Mouse (Mus musculus) granulocyte monocyte progenitor cell, adult 5-6 weeks (primary cell): Measurements from ENCODE around the gene Tmem141. TPM values are rescaled to one million over a fixed set of nuclear protein-coding genes. Genes with fewer than 3 reads are reported as not detected.
A peak's percentile ranks its signal among the peaks of the same experiment; 100 is the strongest.

Source experiments
- ATAC-seq: replicated peaks from 2 replicates; pipeline ENCODE4 v1.8.0; 2016; ENCODE audit warnings: mild to moderate bottlenecking, moderate TSS enrichment, inconsistent platforms; ENCODE audit not compliant: poor library complexity, severe bottlenecking
- total RNA-seq, 2 experiments: library from RNA; stranded (forward) in 1 of 2; stranded (reverse) in 1 of 2; fragments of 200-712, 200-1000 nt in 1 of 2; fragments of >200 nt in 1 of 2; fragmentation: Nextera tagmentation in 1 of 2; gene quantifications; 2 replicates each; pipeline ENCODE4 v1.2.3; 2014 to 2017

The Tmem141 gene
- total RNA-seq, 2 experiments from 2014 or later, result 11.4 to 31.5 TPM

- no peak for ATAC-seq
These were observed 42.7 kb downstream of the Tmem141 start for GRCm38 (mm10) chr2:25578796-25579736.

GRCm38 (mm10) chr2:25577951-25578795, 43.6 kb downstream of the Tmem141 start:
- ATAC-seq, result no peak

GRCm38 (mm10) chr2:25576965-25577891, 44.6 kb downstream of the Tmem141 start:
- no peak for ATAC-seq

GRCm38 (mm10) chr2:25576028-25576850, 45.6 kb downstream of the Tmem141 start:
- no peak for ATAC-seq

- peak; percentile 43 for ATAC-seq
These were observed 46.3 kb downstream of the Tmem141 start for GRCm38 (mm10) chr2:25575432-25576027.

GRCm38 (mm10) chr2:25574579-25575431, 47.0 kb downstream of the Tmem141 start, which contains the start of the genes Mamdc4 and Phpt1:
Mamdc4 (minus strand) TSS chr2:25574845.
Phpt1 (minus strand) TSS chr2:25575224.
- ATAC-seq, result peak; percentile 80

- no peak for ATAC-seq
These were observed 47.7 kb downstream of the Tmem141 start for GRCm38 (mm10) chr2:25574136-25574535.

GRCm38 (mm10) chr2:25573068-25573467, 48.7 kb downstream of the Tmem141 start:
- ATAC-seq, result no peak

- no peak for ATAC-seq
These were observed 50.6 kb downstream of the Tmem141 start for GRCm38 (mm10) chr2:25571221-25571620.

Other genes with a start within 250 kb of the Tmem141 start
Only the 30 nearest of the 33 such genes appear.
- not detected in 2 replicates for gene Npdc1, start 222.7 kb downstream of the Tmem141 start, total RNA-seq (2014; fragmentation: Nextera tagmentation)
- gene Npdc1, start 222.7 kb downstream of the Tmem141 start, total RNA-seq (2017), result not detected in 2 replicates
- gene Fut7, start 198.7 kb downstream of the Tmem141 start, total RNA-seq (2014; fragmentation: Nextera tagmentation), result 34.5 and 38.8 TPM in 2 replicates
- gene Fut7, start 198.7 kb downstream of the Tmem141 start, total RNA-seq (2017), result 24.8 and 27.3 TPM in 2 replicates
- 54.8 and 56.4 TPM in 2 replicates for gene Abca2, start 193.3 kb downstream of the Tmem141 start, total RNA-seq (2014; fragmentation: Nextera tagmentation)
- gene Abca2, start 193.3 kb downstream of the Tmem141 start, total RNA-seq (2017), result 21.0 and 23.1 TPM in 2 replicates
- not detected in 2 replicates for gene Clic3, start 165.2 kb downstream of the Tmem141 start, total RNA-seq (2014; fragmentation: Nextera tagmentation)
- gene Clic3, start 165.2 kb downstream of the Tmem141 start, total RNA-seq (2017), result 1.4 TPM in 1 of 2 replicates, not detected in the other
- 29.1 and 39.4 TPM in 2 replicates for gene Paxx, start 160.9 kb downstream of the Tmem141 start, total RNA-seq (2014; fragmentation: Nextera tagmentation)
- 20.2 and 32.5 TPM in 2 replicates for gene Paxx, start 160.9 kb downstream of the Tmem141 start, total RNA-seq (2017)
- gene Ptgds, start 152.0 kb downstream of the Tmem141 start, total RNA-seq (2014; fragmentation: Nextera tagmentation), result 3.5 and 4.2 TPM in 2 replicates
- 0.93 TPM in 1 of 2 replicates, not detected in the other for gene Ptgds, start 152.0 kb downstream of the Tmem141 start, total RNA-seq (2017)
- not detected in 2 replicates for gene Lcn12, start 128.1 kb downstream of the Tmem141 start, total RNA-seq (2014; fragmentation: Nextera tagmentation)
- not detected in 2 replicates for gene Lcn12, start 128.1 kb downstream of the Tmem141 start, total RNA-seq (2017)
- gene Fbxw5, start 121.3 kb downstream of the Tmem141 start, total RNA-seq (2014; fragmentation: Nextera tagmentation), result 30.4 and 55.0 TPM in 2 replicates
- 23.9 and 31.4 TPM in 2 replicates for gene Fbxw5, start 121.3 kb downstream of the Tmem141 start, total RNA-seq (2017)
- gene C8g, start 120.3 kb downstream of the Tmem141 start, total RNA-seq (2014; fragmentation: Nextera tagmentation), result 6.0 TPM in 1 of 2 replicates, not detected in the other
- gene C8g, start 120.3 kb downstream of the Tmem141 start, total RNA-seq (2017), result 1.5 and 1.6 TPM in 2 replicates
- gene Traf2, start 75.1 kb downstream of the Tmem141 start, total RNA-seq (2014; fragmentation: Nextera tagmentation), result 17.3 and 18.2 TPM in 2 replicates
- 13.9 and 15.9 TPM in 2 replicates for gene Traf2, start 75.1 kb downstream of the Tmem141 start, total RNA-seq (2017)
- 134 and 171 TPM in 2 replicates for gene Edf1, start 64.2 kb downstream of the Tmem141 start, total RNA-seq (2014; fragmentation: Nextera tagmentation)
- 96.1 and 107 TPM in 2 replicates for gene Edf1, start 64.2 kb downstream of the Tmem141 start, total RNA-seq (2017)
- gene Mamdc4, start 47.2 kb downstream of the Tmem141 start, total RNA-seq (2014; fragmentation: Nextera tagmentation), result 1.5 and 3.4 TPM in 2 replicates
- gene Mamdc4, start 47.2 kb downstream of the Tmem141 start, total RNA-seq (2017), result 1.2 and 66.7 TPM in 2 replicates
- gene Phpt1, start 46.8 kb downstream of the Tmem141 start, total RNA-seq (2014; fragmentation: Nextera tagmentation), result 62.5 and 89.4 TPM in 2 replicates
- 5.9 and 46.2 TPM in 2 replicates for gene Phpt1, start 46.8 kb downstream of the Tmem141 start, total RNA-seq (2017)
- gene Ajm1, start 40.2 kb downstream of the Tmem141 start, total RNA-seq (2014; fragmentation: Nextera tagmentation), result not detected in 2 replicates
- 0.39 TPM in 1 of 2 replicates, not detected in the other for gene Ajm1, start 40.2 kb downstream of the Tmem141 start, total RNA-seq (2017)
- gene Rabl6, start 13.5 kb downstream of the Tmem141 start, total RNA-seq (2014; fragmentation: Nextera tagmentation), result 63.1 and 75.4 TPM in 2 replicates
- 61.3 and 71.0 TPM in 2 replicates for gene Rabl6, start 13.5 kb downstream of the Tmem141 start, total RNA-seq (2017)
- gene Ccdc183, start 4.3 kb downstream of the Tmem141 start, total RNA-seq (2014; fragmentation: Nextera tagmentation), result not detected in 2 replicates
- gene Ccdc183, start 4.3 kb downstream of the Tmem141 start, total RNA-seq (2017), result not detected in 2 replicates
- not detected in 2 replicates for gene Fcna, start 6.0 kb upstream of the Tmem141 start, total RNA-seq (2014; fragmentation: Nextera tagmentation)
- 2.0 TPM in 1 of 2 replicates, not detected in the other for gene Fcna, start 6.0 kb upstream of the Tmem141 start, total RNA-seq (2017)
- not detected in 2 replicates for gene Lcn8, start 31.1 kb upstream of the Tmem141 start, total RNA-seq (2014; fragmentation: Nextera tagmentation)
- gene Lcn8, start 31.1 kb upstream of the Tmem141 start, total RNA-seq (2017), result not detected in 2 replicates
- gene Lcn5, start 35.9 kb upstream of the Tmem141 start, total RNA-seq (2014; fragmentation: Nextera tagmentation), result not detected in 2 replicates
- gene Lcn5, start 35.9 kb upstream of the Tmem141 start, total RNA-seq (2017), result not detected in 2 replicates
- not detected in 2 replicates for gene Lcn6, start 54.8 kb upstream of the Tmem141 start, total RNA-seq (2014; fragmentation: Nextera tagmentation)
- gene Lcn6, start 54.8 kb upstream of the Tmem141 start, total RNA-seq (2017), result not detected in 2 replicates
- gene Lcn10, start 60.7 kb upstream of the Tmem141 start, total RNA-seq (2014; fragmentation: Nextera tagmentation), result not detected in 2 replicates
- gene Lcn10, start 60.7 kb upstream of the Tmem141 start, total RNA-seq (2017), result not detected in 2 replicates
- not detected in 2 replicates for gene Obp2a, start 78.0 kb upstream of the Tmem141 start, total RNA-seq (2014; fragmentation: Nextera tagmentation)
- gene Obp2a, start 78.0 kb upstream of the Tmem141 start, total RNA-seq (2017), result not detected in 2 replicates
- gene Bmyc, start 84.7 kb upstream of the Tmem141 start, total RNA-seq (2014; fragmentation: Nextera tagmentation), result 12.2 and 20.9 TPM in 2 replicates
- gene Bmyc, start 84.7 kb upstream of the Tmem141 start, total RNA-seq (2017), result 4.9 and 9.2 TPM in 2 replicates
- not detected in 2 replicates for gene Obp2b, start 115.0 kb upstream of the Tmem141 start, total RNA-seq (2014; fragmentation: Nextera tagmentation)
- not detected in 2 replicates for gene Obp2b, start 115.0 kb upstream of the Tmem141 start, total RNA-seq (2017)
- gene Lcn3, start 143.6 kb upstream of the Tmem141 start, total RNA-seq (2014; fragmentation: Nextera tagmentation), result not detected in 2 replicates
- gene Lcn3, start 143.6 kb upstream of the Tmem141 start, total RNA-seq (2017), result not detected in 2 replicates
- gene Lcn11, start 155.0 kb upstream of the Tmem141 start, total RNA-seq (2014; fragmentation: Nextera tagmentation), result not detected in 2 replicates
- not detected in 2 replicates for gene Lcn11, start 155.0 kb upstream of the Tmem141 start, total RNA-seq (2017)
- not detected in 2 replicates for gene Gm13539, start 160.3 kb upstream of the Tmem141 start, total RNA-seq (2014; fragmentation: Nextera tagmentation)
- not detected in 2 replicates for gene Gm13539, start 160.3 kb upstream of the Tmem141 start, total RNA-seq (2017)
- gene Glt6d1, start 193.8 kb upstream of the Tmem141 start, total RNA-seq (2014; fragmentation: Nextera tagmentation), result not detected in 2 replicates
- gene Glt6d1, start 193.8 kb upstream of the Tmem141 start, total RNA-seq (2017), result not detected in 2 replicates
- gene Lcn9, start 201.1 kb upstream of the Tmem141 start, total RNA-seq (2014; fragmentation: Nextera tagmentation), result not detected in 2 replicates
- gene Lcn9, start 201.1 kb upstream of the Tmem141 start, total RNA-seq (2017), result not detected in 2 replicates
- gene Sohlh1, start 225.2 kb upstream of the Tmem141 start, total RNA-seq (2014; fragmentation: Nextera tagmentation), result not detected in 2 replicates
- gene Sohlh1, start 225.2 kb upstream of the Tmem141 start, total RNA-seq (2017), result not detected in 2 replicates